Mouse (Mus musculus) adrenal gland, adult 10 weeks (tissue): Measurements from ENCODE around the gene Aldh18a1. TPM values are rescaled to one million over a fixed set of nuclear protein-coding genes. Genes with fewer than 3 reads are reported as not detected.

Source experiments
- polyA plus RNA-seq: library from polyadenylated mRNA; stranded (reverse); fragments of 350-450 nt; fragmentation: Illumina TruSeq; extraction: RNeasy Lipid Tissue Mini Kit (QIAGEN cat#74804); gene quantifications from one replicate; pipeline ENCODE4 v1.2.3, GENCODE M21; 2014; ENCODE audit warnings: low read depth, low replicate concordance

The Aldh18a1 gene
- polyA plus RNA-seq = 5.5 TPM

DNA sequence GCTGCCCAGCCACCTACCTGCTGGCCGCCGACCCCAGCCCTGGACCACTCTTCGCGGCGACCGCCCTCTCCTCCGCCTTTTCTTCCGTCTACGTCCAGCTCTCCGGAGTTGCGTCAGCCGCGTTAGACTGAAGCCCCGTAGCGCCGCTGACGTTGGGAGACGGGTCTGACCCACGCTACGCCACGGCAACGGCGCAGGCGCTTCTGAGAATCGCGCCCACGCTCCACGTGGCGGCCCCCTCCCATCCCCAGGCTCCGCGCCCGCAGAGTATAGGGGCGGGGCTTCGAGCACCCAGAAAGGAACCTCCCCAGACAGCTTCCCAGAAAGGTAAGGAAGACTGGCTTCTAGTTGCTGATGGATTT lies at the start of gene Aldh18a1:
Gene Aldh18a1 (minus strand): TSS at position 171 of the 362 bp plus-strand sequence.

DNA sequence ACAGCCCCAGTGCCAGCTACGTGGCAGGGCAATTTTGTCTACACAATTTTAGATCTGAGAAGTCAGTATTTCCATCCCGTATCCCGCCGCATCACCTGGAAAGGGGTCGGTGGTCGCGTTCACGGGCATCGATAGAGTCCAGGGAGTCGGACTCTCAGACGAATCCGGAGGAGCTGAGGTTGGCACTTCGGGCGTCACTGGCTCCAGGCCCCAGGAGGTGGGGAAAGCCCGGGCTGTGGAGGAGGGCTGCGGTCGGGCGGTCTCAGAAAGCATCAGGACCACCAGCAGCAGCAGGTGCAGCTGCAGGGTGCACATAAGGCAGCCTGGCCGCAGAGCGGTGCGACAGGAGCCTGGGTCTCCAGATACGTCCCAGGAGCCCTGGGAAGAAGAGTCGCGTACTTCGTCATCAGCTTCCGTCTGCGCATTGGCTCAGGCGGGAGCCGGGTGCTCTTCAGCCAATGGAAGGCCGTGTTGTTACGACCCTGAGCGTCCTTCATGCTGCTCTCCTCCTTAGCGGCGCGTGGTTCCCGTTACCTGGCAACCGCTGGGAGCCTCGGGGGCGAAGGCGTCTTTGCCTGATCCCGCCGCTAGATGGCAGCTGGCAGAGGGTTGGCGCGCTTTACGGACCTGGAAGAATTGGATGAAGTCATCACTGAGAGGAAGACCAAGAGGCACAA lies 23.7 kb upstream of the Aldh18a1 start, which contains the start of the genes Tctn3 and Entpd1:
Gene Tctn3 (minus strand): TSS at position 404 of the 677 bp plus-strand sequence.
Gene Entpd1 (plus strand): TSS at position 537 of the 677 bp plus-strand sequence.

DNA sequence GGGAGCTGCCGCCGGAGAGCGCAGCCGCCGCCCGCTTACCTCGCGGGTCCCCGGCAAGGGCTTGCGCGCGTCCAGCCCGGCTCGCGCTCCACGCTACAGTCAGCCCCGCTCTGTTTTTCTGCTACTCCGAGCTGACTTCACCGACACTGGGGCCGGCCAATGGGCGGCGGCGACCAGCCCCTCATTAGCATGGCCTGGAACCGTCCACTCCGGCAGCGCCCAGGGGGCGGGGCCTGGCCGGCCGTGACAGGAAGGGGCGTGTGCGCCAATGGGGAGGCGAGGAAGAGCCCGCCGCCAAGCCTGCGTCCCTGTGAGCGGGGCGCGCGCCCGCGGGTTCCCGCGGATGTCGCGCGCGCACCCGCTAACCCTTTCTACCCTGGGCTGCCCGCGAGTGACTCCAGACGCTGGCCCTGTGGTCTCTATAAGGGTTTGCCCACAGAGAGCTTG lies 74.6 kb downstream of the Aldh18a1 start, which contains the start of gene Sorbs1:
Gene Sorbs1 (minus strand): TSS at position 148 of the 447 bp plus-strand sequence.

Other genes with a start within 250 kb of the Aldh18a1 start
- 132 TPM for gene Sorbs1, start 74.7 kb downstream of the Aldh18a1 start, polyA plus RNA-seq
- gene Tctn3, start 23.8 kb upstream of the Aldh18a1 start, polyA plus RNA-seq = 5.2 TPM
- 34.1 TPM for gene Entpd1, start 23.9 kb upstream of the Aldh18a1 start, polyA plus RNA-seq
- not detected for gene Cc2d2b, start 160.3 kb upstream of the Aldh18a1 start, polyA plus RNA-seq
- gene Ccnj, start 242.8 kb upstream of the Aldh18a1 start, polyA plus RNA-seq = 12.0 TPM